Mouse (Mus musculus) megakaryocyte, embryonic 14.5 days (primary cell): ENCODE results near the gene Mettl25.

Source experiments
- FLI1 ChIP-seq: IDR thresholded peaks from 2 replicates; pipeline ENCODE4 v1.6.1; 2012; ENCODE audit warnings: low read length, inconsistent platforms, mixed read lengths
- GATA1 ChIP-seq: IDR thresholded peaks from 3 replicates; pipeline ENCODE4 v1.6.1; 2012; ENCODE audit warnings: mixed read lengths, low read length, inconsistent platforms, borderline replicate concordance

DNA sequence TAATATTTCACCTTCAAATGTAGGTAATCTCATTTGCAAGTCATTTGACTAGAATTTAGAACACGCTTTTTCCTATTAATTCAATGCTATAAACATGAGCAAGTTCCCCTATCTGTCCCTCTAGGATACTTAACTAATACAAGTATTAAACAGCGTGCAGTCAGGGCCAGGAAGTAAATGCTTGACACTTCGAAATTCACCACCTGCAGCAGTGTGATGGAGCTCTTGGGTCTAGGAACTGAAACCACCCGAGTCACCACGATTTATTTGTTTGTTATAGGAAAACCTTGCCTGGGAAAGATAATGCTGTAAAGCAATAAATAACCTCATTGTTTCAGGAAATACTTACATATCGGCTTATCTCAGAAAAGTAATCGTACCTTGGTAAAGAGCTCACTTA, 81.1 kb downstream of the Mettl25 start:
- TF ChIP-seq GATA1 (no peak), FLI1 (no peak)
